Mouse (Mus musculus): ENCODE measurements at regions not wholly inside any gene's neighbourhood (a gene's known extent, or its start where the extent isn't known, plus 50 kb on each side); places are given as distances from the start of the nearest gene placed in this dataset.

- TF ChIP-seq CTCF (IDR thresholded peaks at IDR 0.05; ENCODE audit: extremely low read depth, insufficient read length, insufficient replicate concordance, low read depth, low read length) (no peak), POLR2A (IDR thresholded peaks at IDR 0.05; ENCODE audit: low read depth, low read length) (no peak)
These were observed 58.5 kb upstream of the Galnt15 start for GRCm38 (mm10) chr14:31970245-31970830.
